Mouse (Mus musculus): ENCODE results near the gene Gm45062.

DNA sequence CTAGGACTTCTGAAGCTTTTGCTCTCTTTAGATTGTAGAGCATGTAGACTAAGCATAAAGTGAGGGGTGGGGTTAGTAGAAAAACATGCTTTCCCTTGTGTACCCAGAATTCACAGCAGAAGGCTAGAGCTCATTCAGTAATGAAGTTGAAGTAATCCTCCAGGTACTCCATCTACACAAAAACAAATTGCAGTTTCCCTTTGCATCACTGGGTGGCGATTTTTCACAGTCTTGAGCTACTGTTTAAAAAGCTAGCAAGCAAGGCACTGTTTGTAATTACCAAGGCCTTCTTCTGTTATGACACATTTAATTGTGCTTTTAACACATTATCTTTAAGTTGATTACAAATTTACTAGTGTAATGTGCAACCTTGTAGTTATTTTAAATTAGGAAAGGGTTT, 15.8 kb downstream of the Gm45062 start:
- no peak for TF ChIP-seq CTCF (IDR thresholded peaks at IDR 0.05; ENCODE audit: low read depth, low read length)
- TF ChIP-seq POLR2A (IDR thresholded peaks at IDR 0.05; ENCODE audit: insufficient read depth, low read length) = no peak
- no peak for TF ChIP-seq EP300 (IDR thresholded peaks at IDR 0.05; ENCODE audit: insufficient read depth, low read depth, low read length)

Data from ES-Bruce4 (cell line).